Mouse (Mus musculus) embryonic fibroblast, embryonic 13.5 days (primary cell): ENCODE measurements around the gene Pole4.
"Not testable (repeated sequence)": the region's sequence is repeated elsewhere in the genome, so short reads cannot be mapped to it uniquely, and the experiment has no call there.

Experiments used
- CTCF ChIP-seq: IDR thresholded peaks from 2 replicates; pipeline ENCODE4 v1.5.1; 2011; ENCODE audit warnings: mild to moderate bottlenecking, control low read depth, low read length, moderate library complexity, borderline replicate concordance; ENCODE audit not compliant: insufficient read depth
- POLR2A ChIP-seq: IDR thresholded peaks from 2 replicates; pipeline ENCODE4 v1.6.1; 2011; ENCODE audit warnings: low read depth, mild to moderate bottlenecking, control low read depth, low read length, moderate library complexity

DNA sequence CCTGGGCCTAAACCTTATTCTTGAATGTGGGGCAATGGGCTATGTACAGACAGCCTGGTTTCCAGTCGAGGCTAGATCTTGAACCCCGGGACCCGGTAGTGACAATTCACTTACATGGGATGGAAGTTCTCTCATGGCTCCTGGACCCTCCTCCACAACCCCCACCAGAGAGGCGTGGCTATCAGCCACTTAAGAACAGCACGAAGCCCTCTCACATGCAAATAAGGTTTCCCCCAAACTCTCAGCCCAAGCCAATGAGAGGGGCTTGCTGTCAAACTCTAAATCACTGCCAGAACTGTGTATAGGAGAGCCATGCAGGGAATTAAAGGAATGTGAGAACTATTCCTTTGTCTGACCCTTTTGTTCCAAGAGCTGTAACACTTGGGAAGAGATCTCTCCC lies 16.6 kb downstream of the Pole4 start:
- TF ChIP-seq POLR2A, CTCF: not testable (repeated sequence)
